In genomic region chr4:124277456-124278181, GRCm38 (mm10) we compare ENCODE assay signal across 8 mouse cellular contexts.
A peak's percentile ranks its signal among the peaks of the same experiment; 100 is the strongest.
DNase-seq lines count a peak whose midpoint lies in the region; ATAC-seq and TF ChIP-seq lines count a peak whose summit lies in the region.

No protein-coding gene starts in this region.

- H3K4me3 ChIP-seq in kidney, embryonic 15.5 days (replicated peaks): peak overlapping the region; percentile 46
- peak overlapping the region; percentile 47 for H3K4me3 ChIP-seq in heart, postnatal 0 days (ENCODE audit: low read depth, low read length)
- H3K4me3 ChIP-seq in lung, embryonic 16.5 days (ENCODE audit: low read length): peak overlapping the region; percentile 53

- no peak for TF ChIP-seq CTCF in heart, postnatal 0 days (IDR thresholded peaks at IDR 0.05; ENCODE audit: low read depth)

- no peak for TF ChIP-seq EP300 in heart, postnatal 0 days (IDR thresholded peaks at IDR 0.05; ENCODE audit: low read depth)

- WGBS in kidney, embryonic 15.5 days: under 1% methylated on average over 43 of the region's 43 CpGs
- WGBS in heart, postnatal 0 days: 1% methylated on average over 43 of the region's 43 CpGs
- 1% methylated on average over 42 of the region's 43 CpGs for WGBS in lung, embryonic 16.5 days

- peaks cover 63% of the 10 kb centered on the region for H3K27me3 ChIP-seq in kidney, embryonic 15.5 days
- peaks cover 11% of the 10 kb centered on the region; the same call in 1 of the 2 replicates for H3K27me3 ChIP-seq in heart, postnatal 0 days (ENCODE audit: control insufficient read depth, insufficient read depth, low read length)
- H3K27me3 ChIP-seq in lung, embryonic 16.5 days (ENCODE audit: control insufficient read depth, insufficient read depth, low read depth, low read length): no peaks in the 10 kb centered on the region; the same call in none of the 2 replicates

- H3K36me3 ChIP-seq in kidney, embryonic 15.5 days: no peaks in the 10 kb centered on the region
- H3K36me3 ChIP-seq in heart, postnatal 0 days (replicated peaks; ENCODE audit: control insufficient read depth, insufficient read depth, low read length): no peaks in the 10 kb centered on the region
- H3K36me3 ChIP-seq in lung, embryonic 16.5 days (ENCODE audit: control insufficient read depth, insufficient read depth, low read length): no peaks in the 10 kb centered on the region

- H3K9me3 ChIP-seq in kidney, embryonic 15.5 days (replicated peaks): no peaks in the 10 kb centered on the region
- no peaks in the 10 kb centered on the region for H3K9me3 ChIP-seq in heart, postnatal 0 days (replicated peaks; ENCODE audit: control insufficient read depth, low read length)
- H3K9me3 ChIP-seq in lung, embryonic 16.5 days (ENCODE audit: control insufficient read depth, low read length): no peaks in the 10 kb centered on the region

- ATAC-seq in kidney, embryonic 15.5 days (replicated peaks; ENCODE audit: low FRiP score): no peak
- ATAC-seq in heart, postnatal 0 days (ENCODE audit: insufficient read depth, low read depth): no peak
- peak; percentile 47; the same call in 1 of the 2 replicates for ATAC-seq in lung, embryonic 16.5 days (ENCODE audit: low read depth)
- no peak for ATAC-seq in erythroid progenitor cell, adult 5-6 weeks (replicated peaks; ENCODE audit: low FRiP score, poor library complexity, severe bottlenecking)

- peak overlapping the region; percentile 87 for H3K4me2 ChIP-seq in kidney, embryonic 15.5 days
- H3K4me2 ChIP-seq in heart, postnatal 0 days (ENCODE audit: low read depth, low read length): peak overlapping the region; percentile 76
- H3K4me2 ChIP-seq in lung, embryonic 16.5 days (ENCODE audit: low read depth, low read length): peak overlapping the region; percentile 90

- peaks cover 21% of the 10 kb centered on the region for H3K4me1 ChIP-seq in kidney, embryonic 15.5 days
- no peaks in the 10 kb centered on the region; the same call in 1 of the 2 replicates for H3K4me1 ChIP-seq in heart, postnatal 0 days (ENCODE audit: control insufficient read depth, insufficient read depth)
- H3K4me1 ChIP-seq in lung, embryonic 16.5 days (replicated peaks; ENCODE audit: control insufficient read depth, insufficient read depth, low read length): peaks cover 17% of the 10 kb centered on the region

- H3K27ac ChIP-seq in kidney, embryonic 15.5 days: no peak overlapping the region
- no peak overlapping the region for H3K27ac ChIP-seq in heart, postnatal 0 days (ENCODE audit: low read depth)
- no peak overlapping the region for H3K27ac ChIP-seq in lung, embryonic 16.5 days (ENCODE audit: low read length)

- peak overlapping the region; percentile 43 for H3K9ac ChIP-seq in kidney, embryonic 15.5 days
- H3K9ac ChIP-seq in heart, postnatal 0 days (replicated peaks; ENCODE audit: low read depth, low read length): peak overlapping the region; percentile 48
- peak overlapping the region; percentile 48 for H3K9ac ChIP-seq in lung, embryonic 16.5 days (ENCODE audit: low read length)

- no peak for DNase-seq in kidney, postnatal 25 days
- peak; percentile 63 for DNase-seq in embryo, embryonic 10.5 days (ENCODE audit: low spot score)
- no peak for DNase-seq in heart, postnatal 0 days (ENCODE audit: low spot score)
- no peak for DNase-seq in spleen, adult 18-20 months
- no peak for DNase-seq in gastrocnemius, adult 18-20 months (ENCODE audit: low spot score)
